Mouse (Mus musculus) frontal cortex, postnatal 36 days (tissue): ENCODE results near the gene Spon1.

Experiments used
- DNase-seq, 2 experiments: peaks; one replicate each; pipeline ENCODE4 v3.0.0; 2022; ENCODE audit warnings: low spot score in 2 of 2

Spon1 gene

DNA sequence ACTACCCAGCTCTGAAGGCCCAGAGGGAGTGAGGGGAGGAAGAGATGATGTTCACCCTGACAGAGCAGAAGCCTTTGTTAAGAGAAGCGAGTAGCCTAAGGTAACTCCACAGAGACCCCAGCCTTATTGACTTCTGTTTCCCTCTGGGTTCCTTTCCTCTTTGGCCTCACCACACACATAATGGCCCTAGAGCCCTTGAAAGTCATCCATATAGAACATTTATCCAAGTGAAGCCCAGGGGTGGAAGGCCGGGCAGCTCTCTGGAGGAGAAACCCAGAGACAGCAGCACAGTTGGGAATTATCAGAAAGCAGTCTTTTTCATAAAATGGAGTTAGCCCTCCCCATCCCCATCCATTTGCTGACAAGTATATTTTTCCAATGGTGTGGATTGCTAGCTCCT lies 75.7 kb downstream of the Spon1 start:
- DNase-seq, result no peak

DNA sequence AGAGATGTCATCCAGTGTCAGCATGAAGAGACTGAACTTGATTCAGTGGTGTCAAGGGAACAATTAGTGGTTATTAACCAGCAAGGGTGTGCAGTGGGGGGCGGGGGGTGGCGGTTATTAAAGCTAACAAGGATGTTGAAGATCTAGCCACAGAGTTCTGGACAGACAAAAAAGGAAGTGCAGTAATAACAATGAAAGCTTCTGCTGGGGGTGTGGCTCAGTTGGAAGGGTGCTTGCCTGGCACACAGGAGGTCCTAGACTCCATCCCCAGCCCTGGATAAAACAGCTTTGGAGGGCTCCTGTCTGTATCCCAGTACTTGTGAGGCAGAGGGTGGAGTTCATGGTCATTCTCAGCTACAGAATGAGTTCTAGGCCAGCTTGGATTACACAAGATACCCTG lies 77.4 kb downstream of the Spon1 start:
- DNase-seq, result no peak

DNA sequence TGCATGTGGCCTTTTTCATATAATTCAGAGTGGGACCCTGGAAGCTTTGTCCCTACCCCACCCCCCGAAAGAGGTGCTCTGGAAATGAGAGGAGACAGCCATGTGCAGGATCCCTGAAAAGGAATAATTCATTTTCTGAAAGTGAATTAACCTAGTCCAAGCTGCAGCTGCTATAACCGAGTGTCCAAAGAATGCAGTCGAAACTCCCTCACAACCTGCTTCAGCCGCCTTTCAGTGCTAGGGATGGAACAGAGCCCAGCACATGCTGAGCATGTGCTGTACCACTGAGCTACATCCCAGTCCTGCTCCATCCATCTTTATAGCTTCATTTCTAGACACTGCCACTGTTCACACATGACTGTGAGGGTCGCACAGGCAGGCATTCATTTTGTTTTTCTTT lies 79.4 kb downstream of the Spon1 start:
- DNase-seq, result no peak

DNA sequence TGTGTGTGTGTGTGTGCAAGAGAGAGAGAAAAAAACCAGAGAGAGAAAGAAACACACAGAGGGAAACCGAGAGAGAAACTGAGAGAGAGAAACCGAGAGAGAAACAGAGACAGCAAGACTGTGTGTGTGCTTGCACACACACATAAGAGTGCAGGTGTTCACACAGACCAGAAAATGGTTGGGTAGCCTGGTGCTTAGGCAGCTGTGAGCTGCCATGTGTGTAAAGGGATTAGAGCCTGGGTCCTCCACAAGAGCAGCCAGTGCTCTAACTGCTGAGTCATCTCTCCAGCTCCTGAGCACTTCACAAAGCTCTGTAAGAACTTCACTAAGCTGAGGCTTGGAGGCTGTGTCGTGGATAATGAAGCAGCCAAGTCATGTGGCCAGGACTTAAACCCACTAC lies 80.8 kb downstream of the Spon1 start:
- DNase-seq, result no peak

DNA sequence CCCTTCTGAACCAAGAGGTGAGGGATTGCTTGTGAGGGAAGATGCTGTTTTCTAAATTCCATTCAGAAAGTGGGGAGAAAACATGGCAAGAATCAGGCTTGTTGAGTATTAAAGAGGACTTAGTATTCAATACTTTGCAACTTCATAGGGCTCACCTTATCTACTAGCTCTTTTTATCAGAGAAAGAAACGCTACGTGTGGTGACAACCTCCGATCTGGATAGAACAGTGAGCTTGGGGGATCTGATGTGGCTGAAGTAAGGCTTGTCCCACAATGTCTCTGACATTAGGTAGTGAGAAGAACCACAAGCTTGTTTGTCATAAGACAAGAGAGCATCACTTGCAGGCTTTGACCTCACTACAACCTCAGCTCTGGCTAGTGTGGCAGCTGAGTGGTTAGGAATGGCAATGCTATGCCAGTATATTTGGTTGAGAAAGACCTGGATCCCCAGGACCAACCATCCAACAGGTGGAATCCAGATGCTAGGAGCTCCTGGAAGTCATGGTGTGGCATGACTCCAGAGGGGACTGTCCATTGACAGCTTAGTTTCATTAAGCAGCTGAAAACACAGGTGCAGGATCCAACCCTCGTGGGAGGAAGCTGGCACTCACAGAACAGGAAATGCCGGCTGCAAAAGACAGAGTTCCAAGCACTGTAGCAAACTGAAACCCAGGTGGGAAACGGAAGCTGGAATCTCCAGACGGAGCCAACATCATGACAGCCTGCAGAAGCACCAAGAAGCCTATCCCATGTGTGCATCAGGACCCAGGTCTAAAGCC lies 81.4 kb downstream of the Spon1 start:
- DNase-seq, result no peak

DNA sequence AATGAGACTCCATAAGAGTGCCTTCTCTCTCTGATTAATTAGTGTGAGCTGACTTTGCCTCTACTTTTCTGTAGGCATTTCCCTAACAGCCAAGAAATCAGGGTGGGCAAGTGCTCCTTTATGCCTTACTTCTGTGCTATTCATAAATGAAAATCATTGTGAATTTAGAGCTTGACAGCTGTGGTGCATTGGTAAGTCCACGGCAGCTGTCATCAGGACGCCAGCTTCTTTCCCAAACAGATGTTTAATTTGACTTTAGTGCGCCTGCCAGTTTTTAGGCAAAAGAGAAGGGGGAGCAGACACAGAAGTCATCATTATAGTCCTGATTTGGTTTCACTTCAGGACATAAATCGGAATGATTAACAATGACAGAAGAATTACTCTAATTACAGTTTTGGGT lies 84.6 kb downstream of the Spon1 start:
- no peak for DNase-seq

DNA sequence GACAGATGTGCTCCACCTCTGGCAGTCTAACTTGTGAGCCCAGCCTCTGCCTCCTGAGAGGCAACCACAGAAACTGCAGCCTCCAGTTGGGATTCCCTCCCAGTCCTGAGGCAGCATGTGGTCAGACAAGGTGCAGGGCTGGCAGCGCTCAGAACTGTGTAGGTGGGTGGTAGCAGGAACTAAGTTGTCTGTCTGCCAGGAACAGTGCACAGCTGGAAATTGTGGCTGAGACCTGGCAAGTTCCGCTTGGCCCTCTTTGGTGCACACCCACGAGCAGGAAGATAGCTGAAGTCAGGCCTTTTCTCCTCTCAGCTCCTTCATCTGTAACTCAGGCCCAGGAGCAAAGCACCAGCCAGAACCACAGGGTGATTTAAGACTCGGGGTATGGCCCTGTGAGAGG lies 89.6 kb downstream of the Spon1 start:
- peak; percentile 13 to 20 for DNase-seq

DNA sequence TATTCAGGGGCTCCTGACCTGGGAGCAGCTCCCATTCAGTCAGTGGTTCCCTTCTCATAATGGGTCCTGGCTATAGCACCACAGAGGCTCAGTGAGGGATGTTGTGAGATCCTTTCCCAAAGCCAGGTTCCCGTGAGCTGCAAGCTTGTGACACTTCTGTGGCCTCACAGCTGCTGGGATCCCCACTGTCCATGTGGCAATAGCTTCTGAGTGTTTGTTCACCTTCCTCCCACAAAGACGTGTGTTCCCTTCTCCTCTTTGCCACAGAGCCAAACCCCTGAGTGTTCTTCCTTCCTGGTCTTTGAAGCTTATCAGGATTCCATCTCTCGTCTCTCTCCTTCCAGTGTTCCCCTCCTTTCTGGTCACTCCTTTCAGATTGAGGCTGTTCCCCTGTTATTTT lies 90.3 kb downstream of the Spon1 start:
- DNase-seq, result no peak

DNA sequence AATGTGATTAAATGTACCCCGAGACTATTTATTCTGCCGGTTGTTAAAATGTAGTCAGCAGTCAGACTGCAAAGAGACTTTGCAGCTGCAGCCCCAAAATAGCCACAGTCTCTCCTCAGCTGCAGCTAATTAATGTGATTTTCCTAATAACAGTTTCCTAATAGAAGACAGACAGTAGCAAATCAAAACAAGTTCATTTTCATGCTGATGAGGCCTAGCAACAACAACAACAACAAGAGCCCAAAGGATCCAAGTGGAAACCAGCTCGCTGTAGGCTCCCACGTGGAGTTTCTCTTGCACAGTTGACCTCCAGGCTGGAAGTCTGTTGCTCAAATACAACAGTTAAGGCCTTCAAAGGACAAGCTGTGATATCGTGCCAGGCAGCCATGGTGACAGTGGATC lies 93.7 kb downstream of the Spon1 start:
- no peak for DNase-seq

DNA sequence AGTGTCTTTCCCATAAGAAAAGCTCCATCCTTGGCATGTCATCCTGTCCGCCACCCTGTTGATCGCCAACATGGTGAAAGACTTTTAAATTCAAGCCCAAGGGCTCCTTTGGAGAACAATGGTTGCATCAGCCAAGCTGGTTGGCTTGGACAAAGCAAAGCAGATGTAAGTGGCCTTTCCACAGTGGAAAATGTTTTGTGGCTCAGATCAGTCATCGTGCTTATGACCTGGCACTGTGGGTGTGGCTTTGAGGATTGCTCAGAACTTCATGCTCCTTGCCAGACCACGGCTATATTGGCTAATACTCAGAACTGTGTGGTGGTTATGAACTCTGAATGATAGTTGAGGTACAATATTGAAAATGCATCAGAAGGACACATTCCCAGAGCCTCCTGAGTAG lies 96.2 kb downstream of the Spon1 start:
- DNase-seq, result no peak

DNA sequence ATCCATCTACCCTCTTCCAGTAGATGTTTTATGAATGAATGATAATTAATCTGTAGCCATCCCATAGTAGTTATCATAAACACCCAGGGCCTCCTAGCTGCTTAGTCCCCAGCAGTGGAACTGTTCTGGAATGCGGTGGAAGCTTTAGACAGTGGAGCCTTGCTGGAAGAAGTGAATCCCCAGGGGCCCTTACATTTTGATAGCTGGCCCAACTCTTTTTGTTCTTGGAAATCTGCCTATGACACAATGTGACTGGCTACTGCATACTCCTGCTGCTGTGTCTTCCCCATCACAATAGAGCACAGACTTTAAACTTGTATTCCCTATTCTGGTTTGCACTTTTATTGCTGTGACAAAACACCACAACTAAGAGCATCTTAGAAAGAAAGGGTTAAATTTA lies 107.0 kb downstream of the Spon1 start:
- no peak for DNase-seq

DNA sequence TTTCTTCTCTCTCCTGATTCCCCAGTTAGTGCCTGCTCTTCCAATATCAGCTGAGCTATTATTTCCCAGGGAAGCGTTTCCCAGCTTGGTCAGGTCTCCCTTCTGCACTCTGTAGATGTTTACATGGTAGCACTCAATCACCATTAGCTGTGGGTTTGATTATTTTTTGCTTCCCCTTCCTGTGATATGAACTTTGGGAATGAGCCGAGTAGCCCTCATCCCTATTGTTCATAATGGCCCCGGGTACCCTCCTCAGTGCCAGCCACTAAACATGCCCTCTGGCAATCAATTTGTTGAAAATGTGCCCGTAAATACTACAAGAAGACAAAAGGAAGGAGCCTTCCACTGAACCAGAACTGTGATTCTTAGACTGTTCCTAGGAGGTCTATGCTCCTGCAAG lies 111.7 kb downstream of the Spon1 start:
- DNase-seq, result no peak

DNA sequence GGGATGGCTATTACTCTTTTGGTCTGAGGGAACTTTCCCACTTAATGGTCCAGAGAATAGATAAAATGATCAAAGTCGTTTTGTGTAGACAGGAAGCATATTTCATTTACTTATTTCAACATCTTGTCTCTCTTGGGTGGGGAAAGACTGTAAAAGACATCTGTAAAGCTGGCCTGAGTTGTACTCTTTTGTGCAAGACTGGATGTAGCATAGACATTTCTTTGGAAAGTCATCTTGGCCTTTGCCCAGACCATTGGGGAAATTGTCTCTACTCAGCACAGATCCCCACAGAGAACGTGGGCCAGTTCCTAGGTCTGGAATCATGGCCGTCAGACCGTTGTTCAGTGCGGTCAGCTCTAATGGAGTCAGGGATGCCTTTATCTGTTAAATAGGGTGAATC lies 112.1 kb downstream of the Spon1 start:
- no peak for DNase-seq

DNA sequence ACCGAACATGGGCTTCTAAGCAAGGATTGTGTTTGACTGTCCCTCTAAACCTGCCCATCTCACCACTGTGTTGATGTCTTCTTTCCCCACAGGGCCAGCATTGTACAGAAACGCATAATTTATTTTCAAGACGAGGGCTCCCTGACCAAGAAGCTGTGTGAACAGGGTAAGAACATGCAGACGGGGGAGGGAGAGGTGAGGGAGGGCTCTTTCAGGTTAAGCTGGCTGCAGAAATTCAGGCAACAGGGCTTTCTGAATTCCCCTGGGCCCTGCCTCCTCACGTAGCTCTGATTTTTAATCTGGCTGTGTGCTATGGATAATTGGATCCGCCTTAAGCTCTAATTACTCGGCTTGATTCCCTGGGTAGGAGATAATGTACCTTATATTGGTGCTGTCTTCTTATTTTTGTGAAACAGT lies 113.3 kb downstream of the Spon1 start:
- DNase-seq, result no peak

DNA sequence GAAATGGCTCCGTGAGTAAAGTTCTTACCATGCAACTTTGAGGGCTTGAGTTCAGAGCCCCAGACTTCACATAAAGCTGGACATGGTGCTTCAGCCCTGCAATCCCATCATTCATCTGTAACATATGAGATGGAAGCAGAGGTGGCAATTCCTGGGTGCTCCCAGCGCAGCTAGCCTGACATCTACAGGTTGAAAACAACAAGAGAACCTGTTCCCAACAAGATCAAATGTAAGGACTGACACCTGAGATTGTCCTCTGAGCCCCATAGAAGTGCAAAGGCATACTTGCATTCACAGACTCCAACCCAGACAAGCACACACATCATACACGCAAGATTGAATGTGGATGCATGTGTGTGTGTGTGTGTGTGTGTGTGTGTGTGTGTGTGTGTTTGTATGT lies 114.2 kb downstream of the Spon1 start:
- no peak for DNase-seq

DNA sequence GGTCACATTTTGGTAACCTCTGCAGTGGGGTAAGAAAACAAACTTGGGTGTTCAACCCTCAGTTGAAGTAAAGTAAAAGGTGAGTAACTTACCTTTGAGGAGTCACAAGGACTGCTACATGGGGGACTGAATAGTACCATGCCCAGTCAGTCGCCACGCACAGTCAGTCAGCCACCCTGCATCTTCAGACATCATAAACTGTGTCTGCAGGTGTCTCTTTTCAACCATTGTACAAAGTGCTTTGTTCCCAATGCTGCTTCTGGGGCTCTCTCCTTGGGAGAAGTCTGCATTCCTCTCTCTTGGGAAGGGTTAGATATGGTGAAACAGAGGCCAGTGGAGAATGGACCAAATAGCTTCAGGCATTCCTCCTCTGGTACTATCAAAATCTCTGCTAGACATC lies 125.0 kb downstream of the Spon1 start:
- no peak for DNase-seq

DNA sequence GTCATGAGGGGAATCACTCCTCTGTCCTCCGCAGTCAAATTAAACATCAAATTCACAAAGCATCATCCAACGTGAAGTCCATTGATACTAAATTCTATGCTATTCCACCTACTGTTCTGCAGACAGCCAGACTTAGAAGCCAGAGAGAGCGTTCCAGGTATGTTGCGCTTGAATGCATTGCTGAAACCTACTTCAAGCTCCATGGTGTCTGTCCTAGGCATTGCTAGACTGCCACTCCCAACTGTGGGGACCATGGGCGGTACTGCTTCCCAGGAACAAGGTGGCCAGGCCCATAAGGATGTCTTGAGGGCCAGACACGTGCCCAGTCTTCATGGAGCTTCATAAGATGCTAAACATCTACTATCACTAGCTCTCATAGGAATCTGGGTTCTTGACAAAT lies 125.7 kb downstream of the Spon1 start:
- no peak for DNase-seq

DNA sequence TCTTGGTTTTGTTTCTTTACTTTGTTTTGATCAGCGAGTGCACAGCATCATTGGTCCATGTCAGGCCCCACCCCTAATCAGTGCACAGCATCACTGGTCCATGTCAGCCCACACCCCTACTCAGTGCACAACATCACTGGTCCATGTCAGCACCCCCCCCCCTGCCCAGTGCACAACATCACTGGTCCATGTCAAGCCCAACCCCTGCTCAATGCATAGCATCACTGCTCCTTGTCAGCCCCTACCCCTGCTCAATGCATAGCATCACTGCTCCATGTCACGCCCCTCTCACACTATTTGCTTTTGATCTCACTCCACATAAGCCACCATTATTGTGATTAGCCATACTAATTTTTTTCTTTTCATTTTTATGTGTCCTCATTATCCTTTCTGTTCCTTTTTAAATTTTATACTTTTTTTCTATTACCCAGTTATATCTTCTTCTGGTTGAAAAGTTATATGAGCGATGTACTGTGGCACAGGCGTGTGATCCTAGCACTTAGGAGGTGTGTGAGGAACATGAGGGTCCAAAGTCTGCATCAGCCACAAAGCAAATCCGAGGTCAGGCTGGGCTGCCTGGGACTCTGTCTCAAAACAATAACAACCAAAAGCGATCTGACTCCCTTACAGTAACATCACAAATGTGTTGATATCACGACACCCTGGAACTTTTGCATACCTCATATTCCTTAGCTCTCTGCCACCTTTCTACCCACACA lies 128.3 kb downstream of the Spon1 start:
- no peak for DNase-seq

DNA sequence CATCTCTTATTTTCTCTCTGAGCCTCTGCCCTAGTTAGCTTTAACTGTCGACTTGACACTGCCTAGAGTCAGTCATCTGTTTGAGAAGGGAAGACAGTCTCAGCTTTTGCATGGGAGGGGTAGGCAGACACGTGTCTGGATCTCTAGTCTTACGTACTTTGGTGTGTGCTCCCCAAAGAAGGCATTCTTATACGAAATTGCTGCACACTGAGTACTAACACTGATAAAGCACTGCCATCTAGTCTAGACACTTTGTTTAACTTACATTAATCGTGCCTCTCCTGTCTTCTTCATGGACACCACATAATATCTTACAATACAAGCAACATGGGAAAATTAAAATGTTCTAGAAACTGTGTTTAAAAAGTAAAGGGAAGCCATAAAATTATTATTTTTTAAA lies 129.5 kb downstream of the Spon1 start:
- DNase-seq, result no peak

DNA sequence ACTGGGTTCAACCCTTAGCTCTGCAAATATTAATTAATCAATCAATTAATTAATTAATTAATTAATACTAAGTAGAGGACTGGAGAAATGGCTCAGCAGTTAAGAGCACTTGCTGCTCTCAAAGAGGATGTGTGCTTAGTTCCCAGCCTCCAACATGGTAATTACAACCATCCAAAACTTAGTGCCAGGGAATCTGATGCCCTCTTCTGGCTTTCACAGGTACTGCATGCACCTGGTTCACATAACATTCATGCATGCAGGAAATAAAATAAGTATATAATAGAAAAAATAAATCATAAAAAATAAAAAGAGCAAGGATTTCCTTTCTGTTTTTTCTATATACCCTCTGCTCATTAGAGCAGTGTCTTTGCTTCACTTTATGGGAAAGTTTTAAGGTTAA lies 132.6 kb downstream of the Spon1 start:
- no peak for DNase-seq

DNA sequence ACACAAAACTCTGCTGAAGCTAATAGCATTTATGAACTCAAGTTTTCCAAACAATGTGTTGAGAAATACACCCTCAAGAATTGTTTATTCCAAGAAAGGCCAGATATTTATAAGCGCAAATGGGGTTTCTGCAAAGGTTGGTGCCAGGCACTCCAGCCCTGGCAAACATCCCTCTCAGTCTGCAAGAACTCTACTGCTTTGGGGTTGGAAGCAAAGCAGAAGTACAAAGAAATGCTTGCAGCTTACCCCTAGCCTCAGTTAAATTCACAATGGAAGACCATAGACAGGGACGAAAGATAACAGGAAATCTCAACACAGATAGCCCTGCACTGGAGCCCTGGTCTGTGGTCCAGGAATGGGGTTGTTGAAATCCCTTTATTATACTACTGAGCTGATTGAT lies 135.7 kb downstream of the Spon1 start:
- DNase-seq, result no peak

DNA sequence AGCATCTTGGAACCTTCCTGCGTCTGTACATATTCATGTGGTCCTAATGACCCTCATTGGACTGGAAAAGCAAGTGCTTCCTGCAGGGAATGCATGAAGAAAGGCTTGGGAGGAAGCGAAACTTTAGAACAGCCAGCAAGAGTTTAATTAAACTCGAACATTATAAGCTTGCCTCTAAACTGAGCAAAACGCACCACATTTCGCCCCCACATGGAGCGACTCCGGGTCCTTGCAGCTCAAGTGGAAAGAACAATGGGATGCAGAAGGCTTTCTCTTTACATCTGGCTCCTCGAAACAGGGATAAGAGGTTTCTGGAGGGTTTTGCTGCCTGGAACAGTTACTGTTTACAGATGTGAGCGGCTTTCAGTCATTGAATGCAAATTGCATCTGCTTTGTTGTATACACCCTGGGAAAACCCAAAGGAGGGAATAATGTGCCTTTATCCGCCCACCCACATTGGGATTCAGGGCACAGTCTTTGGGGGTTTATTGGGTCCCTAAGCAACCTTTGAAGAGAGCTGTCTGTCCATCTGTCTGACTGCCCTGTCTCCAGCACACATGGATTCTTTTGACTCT lies 136.2 kb downstream of the Spon1 start:
- DNase-seq, result no peak

DNA sequence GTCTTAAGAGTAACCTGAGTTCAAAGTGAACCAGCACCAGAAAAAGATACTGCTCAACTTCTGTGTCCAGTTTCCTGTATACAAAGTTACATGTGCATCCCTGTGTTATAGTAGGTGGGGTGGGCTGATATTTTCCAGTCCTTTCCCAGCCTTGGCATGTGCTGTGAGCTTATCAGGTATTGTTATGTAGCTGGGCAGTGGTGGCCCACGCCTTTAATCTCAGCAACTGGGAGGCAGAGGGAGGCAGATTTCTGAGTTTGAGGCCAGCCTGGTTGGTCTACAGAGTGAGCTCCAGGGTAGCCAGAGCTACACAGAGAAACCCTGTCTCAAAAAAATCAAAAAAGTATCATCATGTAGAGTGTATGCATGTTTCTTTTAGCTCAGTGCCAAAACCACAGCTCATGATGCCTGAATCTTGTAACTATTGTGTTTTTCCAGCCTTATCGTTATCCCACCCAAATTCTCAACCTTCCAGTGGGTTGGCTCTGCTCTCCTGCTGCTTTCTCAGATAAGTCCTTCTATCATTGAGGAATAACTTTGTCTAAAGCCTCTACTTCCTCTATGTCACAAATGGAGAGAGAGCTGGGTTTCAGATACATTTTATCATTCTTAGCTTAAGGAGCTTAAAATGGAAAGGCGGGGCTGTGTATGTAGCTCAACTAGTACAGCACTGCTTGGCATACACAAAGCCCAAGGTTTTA lies 137.5 kb downstream of the Spon1 start:
- DNase-seq, result no peak
